Mouse (Mus musculus) lung, postnatal 0 days (tissue): ENCODE results near the gene Hcn2.

Source experiments
- CTCF ChIP-seq: IDR thresholded peaks from 2 replicates; pipeline ENCODE4 v1.5.1; 2016; ENCODE audit warnings: antibody characterized with exemption, mild to moderate bottlenecking
- EP300 ChIP-seq: IDR thresholded peaks from 2 replicates; pipeline ENCODE4 v1.6.1; 2016; ENCODE audit warnings: antibody characterized with exemption, mild to moderate bottlenecking, control low read depth

- TF ChIP-seq CTCF (no peak), EP300 (no peak)
These were observed 35.6 kb upstream of the Hcn2 start for GRCm38 (mm10) chr10:79680606-79681495.
